Mouse (Mus musculus) hindbrain, embryonic 12.5 days (tissue): ENCODE measurements at regions not wholly inside any gene's neighbourhood (a gene's known extent, or its start where the extent isn't known, plus 50 kb on each side); places are given as distances from the start of the nearest gene placed in this dataset.
"Not testable (repeated sequence)": the region's sequence is repeated elsewhere in the genome, so short reads cannot be mapped to it uniquely, and the experiment has no call there.

Source experiments
- ATAC-seq: fragments of 200-750 bp; cut with Nextera tagmentation; 2 replicates; pipeline ENCODE4 v1.8.0; 2017; ENCODE audit warnings: moderate TSS enrichment; ENCODE audit not compliant: low FRiP score
- H3K27ac ChIP-seq: fragments of 300-500 bp; sonication (generic); 2 replicates; pipeline ENCODE4 v1.5.1; 2016; ENCODE audit warnings: mild to moderate bottlenecking
- H3K27me3 ChIP-seq: fragments of 300-500 bp; sonication (generic); 2 replicates; pipeline ENCODE4 v1.6.1; 2016; ENCODE audit warnings: mild to moderate bottlenecking
- H3K36me3 ChIP-seq: fragments of 300-500 bp; sonication (generic); 2 replicates; pipeline ENCODE4 v1.6.1; 2016; ENCODE audit warnings: mild to moderate bottlenecking
- H3K4me1 ChIP-seq: fragments of 300-500 bp; sonication (generic); 2 replicates; pipeline ENCODE4 v1.6.1; 2016
- H3K4me2 ChIP-seq: fragments of 300-500 bp; sonication (generic); replicated peaks from 2 replicates; pipeline ENCODE4 v1.6.1; 2016; ENCODE audit warnings: mild to moderate bottlenecking
- H3K4me3 ChIP-seq: fragments of 300-500 bp; sonication (generic); 2 replicates; pipeline ENCODE4 v1.5.1; 2016; ENCODE audit warnings: mild to moderate bottlenecking
- H3K9ac ChIP-seq: fragments of 300-500 bp; sonication (generic); 2 replicates; pipeline ENCODE4 v1.6.1; 2016; ENCODE audit warnings: mild to moderate bottlenecking, moderate library complexity
- H3K9me3 ChIP-seq: fragments of 300-500 bp; sonication (generic); replicated peaks from 2 replicates; pipeline ENCODE4 v1.6.1; 2016; ENCODE audit warnings: mild to moderate bottlenecking
- WGBS: fragments of 180-500 bp; shearing (Covaris S2); methylation state at CpG from one replicate; pipeline ENCODE4 v1.1.7; 2016; 5-methylcytosine and 5-hydroxymethylcytosine counted together

GRCm38 (mm10) chr10:36092915-36093314, 381.2 kb upstream of the Amd2 start:
- 47% methylated on average over 2 of the region's 2 CpGs for WGBS
- no peaks in the 10 kb centered on the region for H3K36me3 ChIP-seq
- H3K9me3 ChIP-seq, result no peaks in the 10 kb centered on the region
- no peaks in the 10 kb centered on the region for H3K27me3 ChIP-seq
- H3K4me3 ChIP-seq, result no peak overlapping the region
- no peak overlapping the region for H3K9ac ChIP-seq
- H3K4me1 ChIP-seq, result no peaks in the 10 kb centered on the region
- no peak overlapping the region for H3K27ac ChIP-seq
- ATAC-seq, result 0 out of 2 replicates have a peak, but pooled peaks have one; percentile 38
- H3K4me2 ChIP-seq, result no peak overlapping the region

- WGBS, result 89% methylated on average over 6 of the region's 6 CpGs
These were observed 343.0 kb upstream of the Amd2 start for GRCm38 (mm10) chr10:36054681-36055080.

GRCm38 (mm10) chr10:36036476-36036875, 324.8 kb upstream of the Amd2 start:
- Histone ChIP-seq H3K4me3 (no peak overlapping the region), H3K4me2 (no peak overlapping the region), H3K9me3 (no peaks in the 10 kb centered on the region), H3K36me3 (no peaks in the 10 kb centered on the region), H3K4me1 (no peaks in the 10 kb centered on the region), H3K9ac (no peak overlapping the region), H3K27me3 (no peaks in the 10 kb centered on the region), H3K27ac (no peak overlapping the region)
- WGBS, result 94% methylated on average over 3 of the region's 3 CpGs
- ATAC-seq, result no peak

More at GRCm38 (mm10) chr10:36054681-36055080, 343.0 kb upstream of the Amd2 start:
- Histone ChIP-seq H3K9me3 (no peaks in the 10 kb centered on the region), H3K9ac (no peak overlapping the region), H3K27ac (no peak overlapping the region), H3K36me3 (no peaks in the 10 kb centered on the region), H3K4me2 (no peak overlapping the region), H3K27me3 (no peaks in the 10 kb centered on the region), H3K4me1 (no peaks in the 10 kb centered on the region), H3K4me3 (no peak overlapping the region)
- ATAC-seq, result no peak

- not testable (repeated sequence) for H3K27ac ChIP-seq, H3K4me2 ChIP-seq, H3K9ac ChIP-seq, H3K4me3 ChIP-seq, H3K9me3 ChIP-seq, H3K27me3 ChIP-seq, ATAC-seq, H3K36me3 ChIP-seq, H3K4me1 ChIP-seq
- 80% methylated on average over 8 of the region's 8 CpGs for WGBS
These were observed 287.2 kb upstream of the Amd2 start for GRCm38 (mm10) chr10:35998869-35999268.

- WGBS, result 90% methylated on average over 2 of the region's 2 CpGs
- Histone ChIP-seq H3K4me1 (no peaks in the 10 kb centered on the region), H3K9ac (no peak overlapping the region), H3K4me2 (no peak overlapping the region), H3K27ac (no peak overlapping the region), H3K9me3 (no peaks in the 10 kb centered on the region), H3K27me3 (no peaks in the 10 kb centered on the region), H3K4me3 (no peak overlapping the region), H3K36me3 (no peaks in the 10 kb centered on the region)
- ATAC-seq, result no peak
These were observed 237.4 kb upstream of the Amd2 start for GRCm38 (mm10) chr10:35949056-35949455.

- no peaks in the 10 kb centered on the region for H3K4me1 ChIP-seq
- H3K27me3 ChIP-seq, result no peaks in the 10 kb centered on the region
- no peak overlapping the region for H3K4me2 ChIP-seq
- no peak overlapping the region for H3K4me3 ChIP-seq
- no peak overlapping the region for H3K9ac ChIP-seq
- no peaks in the 10 kb centered on the region for H3K36me3 ChIP-seq
- H3K9me3 ChIP-seq, result no peaks in the 10 kb centered on the region
- H3K27ac ChIP-seq, result no peak overlapping the region
- WGBS, result 79% methylated on average over 1 of the region's 1 CpGs
- no peak for ATAC-seq
These were observed 234.3 kb upstream of the Amd2 start for GRCm38 (mm10) chr10:35946006-35946405.

- no peaks in the 10 kb centered on the region for H3K9me3 ChIP-seq
- no peaks in the 10 kb centered on the region for H3K4me1 ChIP-seq
- no peak for ATAC-seq
- no peaks in the 10 kb centered on the region for H3K36me3 ChIP-seq
- WGBS, result 92% methylated on average over 3 of the region's 3 CpGs
- H3K9ac ChIP-seq, result no peak overlapping the region
- H3K4me2 ChIP-seq, result no peak overlapping the region
- H3K4me3 ChIP-seq, result no peak overlapping the region
- H3K27me3 ChIP-seq, result no peaks in the 10 kb centered on the region
- H3K27ac ChIP-seq, result no peak overlapping the region
These were observed 231.6 kb upstream of the Amd2 start for GRCm38 (mm10) chr10:35943336-35943735.

- Histone ChIP-seq H3K36me3 (no peaks in the 10 kb centered on the region), H3K27ac (no peak overlapping the region), H3K9me3 (no peaks in the 10 kb centered on the region), H3K4me1 (no peaks in the 10 kb centered on the region), H3K4me3 (no peak overlapping the region), H3K27me3 (no peaks in the 10 kb centered on the region), H3K4me2 (no peak overlapping the region), H3K9ac (no peak overlapping the region)
- WGBS, result 85% methylated on average over 6 of the region's 6 CpGs
- no peak for ATAC-seq
These were observed 228.9 kb upstream of the Amd2 start for GRCm38 (mm10) chr10:35940641-35941040.
